In genomic region chr8:7092831-7093230, GRCm38 (mm10) we compare ENCODE assay signal across 21 mouse cellular contexts.
A peak's percentile ranks its signal among the peaks of the same experiment; 100 is the strongest.
DNase-seq lines count a peak whose midpoint lies in the region; ATAC-seq and TF ChIP-seq lines count a peak whose summit lies in the region.
"Had no signal": no experiment of that assay in that cellular context is flagged by ENCODE, and none has a peak within 500 bp of the region (broad histone marks: within the 10 kb centered on the region; RNA-seq: fewer than 3 reads in every experiment).

No protein-coding gene starts in this region.

- TF ChIP-seq CTCF in liver, adult 2 months (IDR thresholded peaks at IDR 0.05; ENCODE audit: low read depth, low read length): no peak

- no peak for TF ChIP-seq POLR2A in liver, adult 2 months (IDR thresholded peaks at IDR 0.05; ENCODE audit: extremely low read depth, insufficient read depth, low read length)

- H3K27ac ChIP-seq in limb, embryonic 11.5 days (replicated peaks; ENCODE audit: low read depth, low read length): no peak overlapping the region
- H3K27ac ChIP-seq in limb, embryonic 10.5 days: no peak overlapping the region
- no peak overlapping the region for H3K27ac ChIP-seq in liver, adult 2 months (replicated peaks; ENCODE audit: insufficient read depth, low read depth, low read length)
- no peak overlapping the region for H3K27ac ChIP-seq in liver, embryonic 12.5 days
- H3K27ac ChIP-seq in neural tube, embryonic 15.5 days (replicated peaks): no peak overlapping the region

- no peaks in the 10 kb centered on the region for H3K79me2 ChIP-seq in liver, adult 2 months (ENCODE audit: control insufficient read depth, insufficient read depth, low read length)

- H3K27me3 ChIP-seq in limb, embryonic 11.5 days (ENCODE audit: control insufficient read depth, insufficient read depth, low read length): no peaks in the 10 kb centered on the region
- no peaks in the 10 kb centered on the region for H3K27me3 ChIP-seq in limb, embryonic 10.5 days (ENCODE audit: low read depth, poor library complexity, severe bottlenecking)
- no peaks in the 10 kb centered on the region; the same call in 1 of the 2 replicates for H3K27me3 ChIP-seq in liver, adult 2 months (ENCODE audit: control insufficient read depth, insufficient read depth, low read length)
- no peaks in the 10 kb centered on the region for H3K27me3 ChIP-seq in liver, embryonic 12.5 days (replicated peaks)
- H3K27me3 ChIP-seq in neural tube, embryonic 15.5 days (replicated peaks): no peaks in the 10 kb centered on the region
- H3K27me3 ChIP-seq: CH12.LX, Patski had no signal

- H3K4me3 ChIP-seq in limb, embryonic 11.5 days (ENCODE audit: low read depth, low read length): no peak overlapping the region
- H3K4me3 ChIP-seq in limb, embryonic 10.5 days: no peak overlapping the region
- H3K4me3 ChIP-seq in liver, adult 2 months (ENCODE audit: insufficient read depth, low read depth, low read length): no peak overlapping the region
- no peak overlapping the region for H3K4me3 ChIP-seq in liver, embryonic 12.5 days
- H3K4me3 ChIP-seq in neural tube, embryonic 15.5 days (replicated peaks): no peak overlapping the region

- ATAC-seq in limb, embryonic 11.5 days (ENCODE audit: insufficient number of reproducible peaks, low FRiP score, low TSS enrichment, low read depth): no peak
- no peak for ATAC-seq in liver, embryonic 12.5 days
- ATAC-seq in neural tube, embryonic 15.5 days (ENCODE audit: low FRiP score): no peak
- ATAC-seq: activated CD4-positive, CD25-positive, alpha-beta regulatory T cell, adult 4 months; CD4-positive, CD25-positive, alpha-beta regulatory T cell, adult 4 months; Patski had no signal

- WGBS in limb, embryonic 11.5 days: 31% methylated on average over 2 of the region's 2 CpGs
- WGBS in limb, embryonic 10.5 days: 51% methylated on average over 2 of the region's 2 CpGs
- 7% methylated on average over 2 of the region's 2 CpGs for WGBS in liver, adult 2 months
- WGBS in liver, embryonic 12.5 days (ENCODE audit: insufficient replicate concordance): 40% methylated on average over 2 of the region's 2 CpGs
- 72% methylated on average over 2 of the region's 2 CpGs for WGBS in neural tube, embryonic 15.5 days

- no peaks in the 10 kb centered on the region for H3K9me3 ChIP-seq in limb, embryonic 11.5 days (ENCODE audit: control insufficient read depth, low read length)
- H3K9me3 ChIP-seq in limb, embryonic 10.5 days (replicated peaks): no peaks in the 10 kb centered on the region
- no peaks in the 10 kb centered on the region for H3K9me3 ChIP-seq in liver, embryonic 12.5 days (replicated peaks)
- no peaks in the 10 kb centered on the region for H3K9me3 ChIP-seq in neural tube, embryonic 15.5 days (replicated peaks)
- H3K9me3 ChIP-seq: G1E had no signal

- DNase-seq in limb, embryonic 11.5 days (ENCODE audit: low spot score): peak; percentile 27
- DNase-seq in limb, embryonic 10.5 days (ENCODE audit: low spot score): no peak
- peak; percentile 92 for DNase-seq in liver, adult 2 months (ENCODE audit: extremely low read depth, low read depth, low spot score)
- peak; percentile 18 for DNase-seq in adipocyte (ENCODE audit: low spot score)
- DNase-seq: adrenal gland, adult 2 months; adrenal gland, adult 8-10 months; adrenal gland, postnatal 10 days; adrenal gland, postnatal 14 days; adrenal gland, postnatal 25 days; adrenal gland, postnatal 36 days; B cell, adult 2 months; cerebellum, adult 11 months; cerebellum, adult 11-12 months; cerebellum, adult 18-20 months had no signal

- H3K4me1 ChIP-seq in limb, embryonic 11.5 days (ENCODE audit: control insufficient read depth, insufficient read depth, low read length): no peaks in the 10 kb centered on the region
- H3K4me1 ChIP-seq in limb, embryonic 10.5 days: 0 out of 2 replicates have a peak, but pooled peaks cover 4% of the 10 kb centered on the region
- peaks cover 8% of the 10 kb centered on the region for H3K4me1 ChIP-seq in liver, adult 2 months (ENCODE audit: control insufficient read depth, insufficient read depth, low read length)
- no peaks in the 10 kb centered on the region for H3K4me1 ChIP-seq in liver, embryonic 12.5 days
- no peaks in the 10 kb centered on the region for H3K4me1 ChIP-seq in neural tube, embryonic 15.5 days

- no peaks in the 10 kb centered on the region for H3K36me3 ChIP-seq in limb, embryonic 11.5 days (ENCODE audit: control insufficient read depth, insufficient read depth, low read length)
- H3K36me3 ChIP-seq in limb, embryonic 10.5 days: no peaks in the 10 kb centered on the region
- no peaks in the 10 kb centered on the region for H3K36me3 ChIP-seq in liver, adult 2 months (ENCODE audit: control insufficient read depth, insufficient read depth, low read length)
- H3K36me3 ChIP-seq in liver, embryonic 12.5 days: no peaks in the 10 kb centered on the region
- H3K36me3 ChIP-seq in neural tube, embryonic 15.5 days: no peaks in the 10 kb centered on the region
- H3K36me3 ChIP-seq: G1E had no signal

- H3K9ac ChIP-seq in limb, embryonic 11.5 days (ENCODE audit: low read length): no peak overlapping the region
- H3K9ac ChIP-seq in liver, adult 2 months (ENCODE audit: low read depth, low read length): no peak overlapping the region
- H3K9ac ChIP-seq in liver, embryonic 12.5 days: no peak overlapping the region
- H3K9ac ChIP-seq in neural tube, embryonic 15.5 days (replicated peaks): no peak overlapping the region

- H3K4me2 ChIP-seq in limb, embryonic 11.5 days (ENCODE audit: low read depth, severe bottlenecking): no peak overlapping the region
- no peak overlapping the region for H3K4me2 ChIP-seq in liver, embryonic 12.5 days
- H3K4me2 ChIP-seq in neural tube, embryonic 15.5 days: no peak overlapping the region
